Mouse (Mus musculus): ENCODE measurements around the gene Caln1. TPM values are rescaled to one million over a fixed set of nuclear protein-coding genes. Genes with fewer than 3 reads are reported as not detected.

The Caln1 gene
- polyA plus RNA-seq, 2 experiments = 0.91 to 1.3 TPM

DNA sequence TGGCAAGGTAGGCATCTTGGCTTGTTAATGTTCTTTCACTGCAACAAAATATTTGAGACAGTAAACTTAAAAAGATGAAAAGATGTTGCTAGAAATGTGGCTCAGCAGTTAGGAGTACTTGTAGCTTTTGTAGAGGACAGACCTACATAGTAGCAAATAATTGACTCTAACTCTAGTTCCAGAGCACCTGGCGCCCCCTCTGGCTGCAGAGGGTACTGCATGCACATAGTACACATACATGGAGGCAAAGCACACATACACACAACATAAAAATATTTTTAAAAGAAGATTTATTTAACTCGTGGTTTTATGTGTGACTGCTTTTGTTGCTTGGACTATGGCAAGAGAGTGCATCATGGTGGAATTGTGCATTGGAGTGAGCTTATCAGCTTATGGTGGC, 151.3 kb downstream of the Caln1 start:
- H3K9me3 ChIP-seq (ENCODE audit: control insufficient read depth, low read length) = no peaks in the 10 kb centered on the region
- H3K4me2 ChIP-seq (replicated peaks; ENCODE audit: low read depth, low read length, severe bottlenecking) = no peak overlapping the region
- no peaks in the 10 kb centered on the region for H3K4me1 ChIP-seq (ENCODE audit: control insufficient read depth, insufficient read depth, low read length)
- no peak overlapping the region for H3K9ac ChIP-seq (ENCODE audit: low read depth, low read length, severe bottlenecking)
- ATAC-seq (ENCODE audit: low FRiP score, low read depth) (no peak), DNase-seq (ENCODE audit: low spot score) (no peak)
- no peaks in the 10 kb centered on the region for H3K27me3 ChIP-seq (ENCODE audit: control insufficient read depth, insufficient read depth, low read length)
- 75% methylated on average over 2 of the region's 2 CpGs for WGBS
- TF ChIP-seq POLR2A (IDR thresholded peaks at IDR 0.05; ENCODE audit: borderline replicate concordance, extremely low read depth, insufficient read depth, insufficient read length) = no peak
- no peak overlapping the region for H3K4me3 ChIP-seq (replicated peaks; ENCODE audit: low read length)
- no peaks in the 10 kb centered on the region for H3K36me3 ChIP-seq (ENCODE audit: control insufficient read depth, insufficient read depth, low read length)
- H3K27ac ChIP-seq (replicated peaks; ENCODE audit: low read depth, low read length) = no peak overlapping the region

DNA sequence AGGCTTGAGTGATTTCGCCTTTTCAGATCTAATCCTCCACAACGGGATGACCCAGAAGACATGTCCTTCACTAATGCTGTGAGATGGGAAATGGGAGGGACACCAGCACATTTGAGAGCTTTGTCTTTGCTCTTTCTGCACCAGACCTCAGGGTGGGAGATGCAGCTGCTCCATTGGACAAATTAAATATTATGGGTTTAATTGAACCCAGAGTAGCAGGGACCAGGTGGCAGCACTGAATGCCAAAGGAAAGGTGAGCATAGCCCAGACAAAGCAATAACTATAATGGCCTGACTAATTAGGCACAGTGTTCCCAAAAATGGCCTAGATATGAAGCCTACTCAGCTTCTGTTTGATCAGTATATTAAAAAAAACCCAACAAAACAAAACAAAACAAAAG, 158.2 kb downstream of the Caln1 start:
- Histone ChIP-seq H3K4me2 (replicated peaks; ENCODE audit: low read depth, low read length, severe bottlenecking) (no peak overlapping the region), H3K9ac (ENCODE audit: low read depth, low read length, severe bottlenecking) (no peak overlapping the region), H3K4me3 (replicated peaks; ENCODE audit: low read length) (no peak overlapping the region), H3K27ac (replicated peaks; ENCODE audit: low read depth, low read length) (no peak overlapping the region), H3K9me3 (ENCODE audit: control insufficient read depth, low read length) (no peaks in the 10 kb centered on the region), H3K27me3 (ENCODE audit: control insufficient read depth, insufficient read depth, low read length) (no peaks in the 10 kb centered on the region), H3K36me3 (ENCODE audit: control insufficient read depth, insufficient read depth, low read length) (no peaks in the 10 kb centered on the region), H3K4me1 (ENCODE audit: control insufficient read depth, insufficient read depth, low read length) (no peaks in the 10 kb centered on the region)
- no peak for TF ChIP-seq POLR2A (IDR thresholded peaks at IDR 0.05; ENCODE audit: borderline replicate concordance, extremely low read depth, insufficient read depth, insufficient read length)
- ATAC-seq (ENCODE audit: low FRiP score, low read depth) = no peak
- WGBS = 92% methylated on average over 2 of the region's 2 CpGs
- no peak for DNase-seq (ENCODE audit: low spot score)

DNA sequence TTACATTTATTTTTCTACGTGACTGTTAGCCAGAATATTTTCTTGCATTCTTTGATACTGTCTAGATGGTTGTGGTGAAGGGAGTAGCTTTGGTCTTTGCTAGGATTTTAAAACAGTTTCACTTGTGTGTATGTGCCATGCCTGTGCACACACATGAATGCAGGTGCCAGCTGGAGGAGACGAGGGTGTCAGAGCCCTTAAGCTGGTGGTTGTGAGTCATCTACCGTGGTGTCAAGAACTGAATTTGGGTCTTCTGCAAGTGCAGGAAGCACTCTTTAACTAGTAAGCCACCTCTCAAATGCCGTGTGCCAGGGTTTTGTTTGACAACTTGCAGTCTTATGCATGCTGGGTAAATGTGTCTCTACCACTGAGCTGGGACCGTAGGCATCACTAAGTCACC, 178.2 kb downstream of the Caln1 start:
- H3K9me3 ChIP-seq (ENCODE audit: control insufficient read depth, low read length) = no peaks in the 10 kb centered on the region
- H3K4me2 ChIP-seq (replicated peaks; ENCODE audit: low read depth, low read length, severe bottlenecking) = no peak overlapping the region
- ATAC-seq (ENCODE audit: low FRiP score, low read depth) (no peak), DNase-seq (ENCODE audit: low spot score) (no peak)
- 76% methylated on average over 5 of the region's 5 CpGs for WGBS
- no peaks in the 10 kb centered on the region for H3K4me1 ChIP-seq (ENCODE audit: control insufficient read depth, insufficient read depth, low read length)
- no peak overlapping the region for H3K4me3 ChIP-seq (replicated peaks; ENCODE audit: low read length)
- H3K36me3 ChIP-seq (ENCODE audit: control insufficient read depth, insufficient read depth, low read length) = no peaks in the 10 kb centered on the region
- no peak for TF ChIP-seq POLR2A (IDR thresholded peaks at IDR 0.05; ENCODE audit: borderline replicate concordance, extremely low read depth, insufficient read depth, insufficient read length)
- H3K27me3 ChIP-seq (ENCODE audit: control insufficient read depth, insufficient read depth, low read length) = no peaks in the 10 kb centered on the region
- no peak overlapping the region for H3K9ac ChIP-seq (ENCODE audit: low read depth, low read length, severe bottlenecking)
- no peak overlapping the region for H3K27ac ChIP-seq (replicated peaks; ENCODE audit: low read depth, low read length)

DNA sequence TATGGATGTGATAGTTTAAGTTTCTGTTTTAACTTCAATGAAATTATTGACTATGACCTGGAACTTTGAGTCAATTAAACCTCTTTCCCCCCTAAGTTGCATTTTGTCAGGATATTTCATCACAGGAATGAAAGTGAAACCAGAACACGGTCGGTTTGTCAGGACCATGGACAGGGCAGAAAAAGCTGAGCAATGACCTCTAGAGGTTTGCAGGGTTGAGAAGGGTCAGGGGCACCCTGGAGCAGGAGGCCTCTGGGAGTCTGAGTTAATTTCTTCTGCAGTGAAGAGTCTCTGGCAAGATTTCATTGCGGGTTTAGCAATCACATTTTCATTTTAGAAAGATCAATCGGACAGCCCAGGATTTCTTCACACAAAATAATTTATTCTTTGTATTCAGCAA, 184.7 kb downstream of the Caln1 start:
- Histone ChIP-seq H3K27me3 (ENCODE audit: control insufficient read depth, insufficient read depth, low read length) (no peaks in the 10 kb centered on the region), H3K4me3 (replicated peaks; ENCODE audit: low read length) (no peak overlapping the region), H3K9ac (ENCODE audit: low read depth, low read length, severe bottlenecking) (no peak overlapping the region), H3K36me3 (ENCODE audit: control insufficient read depth, insufficient read depth, low read length) (no peaks in the 10 kb centered on the region), H3K9me3 (ENCODE audit: control insufficient read depth, low read length) (no peaks in the 10 kb centered on the region), H3K4me2 (replicated peaks; ENCODE audit: low read depth, low read length, severe bottlenecking) (no peak overlapping the region), H3K4me1 (ENCODE audit: control insufficient read depth, insufficient read depth, low read length) (no peaks in the 10 kb centered on the region), H3K27ac (replicated peaks; ENCODE audit: low read depth, low read length) (no peak overlapping the region)
- DNase-seq (ENCODE audit: low spot score) = no peak
- no peak for TF ChIP-seq POLR2A (IDR thresholded peaks at IDR 0.05; ENCODE audit: borderline replicate concordance, extremely low read depth, insufficient read depth, insufficient read length)
- WGBS = 58% methylated on average over 4 of the region's 4 CpGs
- no peak for ATAC-seq (ENCODE audit: low FRiP score, low read depth)

DNA sequence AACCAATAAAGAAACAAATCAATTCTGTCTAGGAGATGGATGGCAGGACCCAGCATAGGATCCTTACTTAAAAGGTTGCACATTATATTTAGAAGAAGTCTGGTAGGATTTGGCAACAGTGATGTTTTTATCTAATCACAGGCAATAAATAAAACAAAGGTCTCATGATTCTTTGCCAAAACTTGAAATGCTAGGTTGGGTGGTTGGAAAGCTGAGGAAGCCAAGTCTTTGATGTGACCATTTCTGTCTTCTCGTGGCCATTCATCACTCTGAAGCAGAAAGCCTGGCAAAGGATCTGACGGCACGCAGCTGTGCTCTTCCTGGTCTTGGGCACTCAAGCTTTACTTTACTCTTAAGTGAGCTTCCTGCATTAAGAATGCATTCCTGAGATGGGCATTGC, 193.9 kb downstream of the Caln1 start:
- no peaks in the 10 kb centered on the region for H3K36me3 ChIP-seq (ENCODE audit: control insufficient read depth, insufficient read depth, low read length)
- ATAC-seq (ENCODE audit: low FRiP score, low read depth) (no peak), DNase-seq (ENCODE audit: low spot score) (no peak)
- 56% methylated on average over 3 of the region's 3 CpGs for WGBS
- no peak overlapping the region for H3K4me2 ChIP-seq (replicated peaks; ENCODE audit: low read depth, low read length, severe bottlenecking)
- H3K9ac ChIP-seq (ENCODE audit: low read depth, low read length, severe bottlenecking) = no peak overlapping the region
- H3K27me3 ChIP-seq (ENCODE audit: control insufficient read depth, insufficient read depth, low read length) = no peaks in the 10 kb centered on the region
- no peak overlapping the region for H3K27ac ChIP-seq (replicated peaks; ENCODE audit: low read depth, low read length)
- TF ChIP-seq POLR2A (IDR thresholded peaks at IDR 0.05; ENCODE audit: borderline replicate concordance, extremely low read depth, insufficient read depth, insufficient read length) = no peak
- no peaks in the 10 kb centered on the region for H3K4me1 ChIP-seq (ENCODE audit: control insufficient read depth, insufficient read depth, low read length)
- H3K4me3 ChIP-seq (replicated peaks; ENCODE audit: low read length) = no peak overlapping the region
- no peaks in the 10 kb centered on the region for H3K9me3 ChIP-seq (ENCODE audit: control insufficient read depth, low read length)

DNA sequence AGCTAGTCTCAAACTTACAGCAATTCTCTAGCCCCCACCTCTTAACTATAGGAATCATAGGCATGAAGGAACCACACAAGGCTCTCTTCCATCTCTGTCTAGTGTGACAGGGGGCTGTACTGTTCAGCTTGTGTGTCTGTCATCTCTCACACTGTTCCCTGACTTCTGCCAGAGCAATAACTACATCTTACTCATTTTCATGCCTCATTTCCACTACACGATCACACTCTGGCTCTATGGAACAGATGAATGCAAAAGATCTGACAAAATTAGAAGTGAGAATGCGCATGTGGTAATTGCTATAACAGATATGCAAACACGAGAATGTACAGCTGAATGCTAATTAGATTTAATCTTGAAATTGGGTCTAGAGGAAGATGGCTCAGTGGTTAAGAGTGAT, 196.7 kb downstream of the Caln1 start:
- Histone ChIP-seq H3K27me3 (ENCODE audit: control insufficient read depth, insufficient read depth, low read length) (no peaks in the 10 kb centered on the region), H3K4me1 (ENCODE audit: control insufficient read depth, insufficient read depth, low read length) (no peaks in the 10 kb centered on the region), H3K36me3 (ENCODE audit: control insufficient read depth, insufficient read depth, low read length) (no peaks in the 10 kb centered on the region), H3K4me3 (replicated peaks; ENCODE audit: low read length) (no peak overlapping the region), H3K9ac (ENCODE audit: low read depth, low read length, severe bottlenecking) (no peak overlapping the region), H3K9me3 (ENCODE audit: control insufficient read depth, low read length) (no peaks in the 10 kb centered on the region), H3K4me2 (replicated peaks; ENCODE audit: low read depth, low read length, severe bottlenecking) (no peak overlapping the region), H3K27ac (replicated peaks; ENCODE audit: low read depth, low read length) (no peak overlapping the region)
- no peak for TF ChIP-seq POLR2A (IDR thresholded peaks at IDR 0.05; ENCODE audit: borderline replicate concordance, extremely low read depth, insufficient read depth, insufficient read length)
- ATAC-seq (ENCODE audit: low FRiP score, low read depth) = no peak
- 88% methylated on average over 3 of the region's 3 CpGs for WGBS
- no peak for DNase-seq (ENCODE audit: low spot score)

Data from limb, embryonic 14.5 days (tissue).